Mouse (Mus musculus): ENCODE measurements around the gene Tmem208. TPM values are rescaled to one million over a fixed set of nuclear protein-coding genes. Genes with fewer than 3 reads are reported as not detected.
"Not testable (repeated sequence)": the region's sequence is repeated elsewhere in the genome, so short reads cannot be mapped to it uniquely, and the experiment has no call there.

Tmem208 gene
- polyA plus RNA-seq (2012; rRNA removed): 74.9 and 103 TPM in 2 replicates

DNA sequence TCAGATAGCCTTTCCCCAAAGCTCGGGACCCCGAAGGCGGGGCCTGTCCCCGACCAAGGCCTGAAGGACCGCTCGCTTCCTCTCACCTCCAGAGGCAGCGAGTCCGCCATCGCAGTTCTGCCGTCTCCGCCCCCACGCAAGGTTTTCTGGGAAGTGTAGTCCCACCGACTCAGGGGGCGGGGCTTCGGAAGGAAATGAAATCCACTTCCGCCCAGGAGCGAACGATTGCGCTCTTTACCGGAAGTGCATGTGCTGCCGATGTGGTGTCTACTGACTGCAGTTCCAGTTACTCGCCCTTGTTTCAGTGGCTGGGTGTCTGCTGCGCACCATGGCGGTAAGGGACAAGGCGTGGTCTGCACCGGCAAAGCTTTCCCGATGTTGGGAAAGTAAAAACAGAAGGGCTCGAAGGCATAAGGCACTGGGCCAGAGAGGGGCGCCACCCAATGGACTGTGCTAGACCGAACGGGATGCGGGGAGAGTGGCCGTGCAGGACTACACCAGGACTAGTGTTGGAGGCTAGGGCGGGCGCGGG, at the start of gene Tmem208, which contains the start of gene Lrrc29:
Gene Tmem208, plus strand, starts transcription at position 214 of the 532 bp plus-strand sequence.
Gene Lrrc29, minus strand, starts transcription at position 138 of the 532 bp plus-strand sequence.
- no peak for DNase-seq (ENCODE audit: low read depth)

DNA sequence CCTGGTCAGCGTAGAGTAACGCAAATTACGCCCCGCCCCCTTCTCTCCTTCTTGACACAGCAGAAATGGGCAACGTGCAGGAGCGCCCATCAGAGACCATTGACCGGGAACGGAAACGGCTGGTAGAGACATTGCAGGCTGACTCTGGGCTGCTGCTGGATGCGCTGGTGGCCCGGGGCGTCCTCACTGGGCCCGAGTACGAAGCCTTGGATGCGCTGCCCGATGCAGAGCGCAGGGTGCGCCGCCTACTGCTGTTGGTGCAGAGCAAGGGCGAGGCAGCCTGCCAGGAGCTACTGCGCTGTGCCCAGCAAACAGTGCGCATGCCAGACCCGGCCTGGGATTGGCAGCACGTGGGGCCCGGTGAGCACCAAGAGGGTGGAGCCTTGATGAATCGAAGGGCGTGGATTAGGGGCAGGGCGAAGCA, 47.2 kb upstream of the Tmem208 start:
- no peak for DNase-seq (ENCODE audit: low read depth)

DNA sequence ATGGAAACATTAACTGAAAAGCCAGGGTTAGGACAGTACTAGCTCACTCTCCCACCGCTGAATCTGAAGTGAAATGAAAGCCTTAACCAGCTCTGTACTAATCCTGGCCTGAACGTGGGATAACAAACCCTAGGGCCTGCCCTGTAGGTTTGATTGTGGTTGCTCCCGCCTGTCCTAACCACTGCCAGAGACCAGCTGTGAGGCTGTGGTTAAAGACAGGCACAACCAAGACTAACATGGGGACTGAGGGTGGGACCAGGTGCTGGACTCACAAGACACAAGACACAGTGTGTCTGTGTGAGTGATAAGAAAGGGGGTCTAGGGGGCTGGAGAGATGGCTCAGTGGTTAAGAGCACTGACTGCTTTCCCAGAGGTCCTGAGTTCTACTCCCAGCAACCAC, 45.6 kb upstream of the Tmem208 start:
- DNase-seq (ENCODE audit: low read depth): no peak

DNA sequence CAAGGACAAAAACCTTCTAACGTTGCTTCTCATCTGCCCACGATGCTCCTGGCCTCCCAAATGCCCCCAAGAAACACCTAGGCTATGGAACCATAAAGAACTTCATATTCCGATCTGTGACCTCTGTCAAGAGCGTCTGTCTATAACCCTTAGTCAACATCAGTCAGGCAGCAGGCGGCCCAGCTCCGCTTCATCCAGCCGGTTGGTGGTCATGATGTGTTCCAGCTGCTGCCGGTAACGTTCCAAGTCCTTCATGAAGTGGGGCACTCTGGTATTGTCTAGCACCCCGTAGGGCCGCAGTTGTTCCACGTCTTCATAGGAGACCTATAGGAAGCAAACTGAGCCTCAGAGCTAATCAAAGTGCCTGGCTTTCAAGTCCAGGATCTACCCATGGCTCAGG, 44.3 kb upstream of the Tmem208 start:
- no peak for DNase-seq (ENCODE audit: low read depth)

DNA sequence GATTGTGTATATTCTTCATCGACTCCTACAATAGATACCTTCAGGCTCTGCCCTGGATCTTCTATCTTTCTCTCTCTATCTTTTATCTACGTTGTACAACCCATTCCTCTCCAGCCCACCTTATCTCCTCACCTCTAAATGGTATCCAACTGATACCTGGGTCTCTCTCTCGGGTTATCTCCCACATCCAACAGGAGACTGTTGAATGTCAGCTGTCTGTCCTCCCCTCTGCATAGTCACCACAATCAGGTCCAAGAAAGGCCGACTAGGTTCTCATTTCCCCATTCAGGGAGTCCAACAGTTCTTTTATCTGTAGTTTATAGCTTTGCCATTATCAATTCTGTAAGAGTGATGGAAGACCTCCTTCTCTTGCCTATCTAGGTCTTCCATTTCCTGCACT, 43.9 kb upstream of the Tmem208 start:
- DNase-seq (ENCODE audit: low read depth): no peak

DNA sequence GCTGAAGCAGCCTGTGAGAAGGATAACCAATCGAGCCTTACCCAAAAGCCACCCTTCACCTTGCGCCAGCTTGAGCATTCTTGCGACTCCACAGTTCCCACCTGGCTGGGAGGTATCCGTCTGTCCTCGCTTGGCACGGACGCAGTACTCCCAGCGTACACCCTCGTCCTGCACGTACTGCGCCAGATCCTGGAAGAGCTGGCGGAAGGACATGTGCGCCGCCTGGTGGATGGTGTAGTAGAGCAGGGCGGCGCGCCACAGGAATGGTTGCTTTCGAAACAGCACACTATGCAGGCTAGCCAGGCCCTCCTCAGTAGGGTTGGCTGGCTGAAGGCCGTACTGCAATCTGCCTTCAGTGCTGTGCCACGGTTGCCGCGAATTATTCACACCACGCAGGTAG, 43.1 kb upstream of the Tmem208 start:
- DNase-seq (ENCODE audit: low read depth): no peak

DNA sequence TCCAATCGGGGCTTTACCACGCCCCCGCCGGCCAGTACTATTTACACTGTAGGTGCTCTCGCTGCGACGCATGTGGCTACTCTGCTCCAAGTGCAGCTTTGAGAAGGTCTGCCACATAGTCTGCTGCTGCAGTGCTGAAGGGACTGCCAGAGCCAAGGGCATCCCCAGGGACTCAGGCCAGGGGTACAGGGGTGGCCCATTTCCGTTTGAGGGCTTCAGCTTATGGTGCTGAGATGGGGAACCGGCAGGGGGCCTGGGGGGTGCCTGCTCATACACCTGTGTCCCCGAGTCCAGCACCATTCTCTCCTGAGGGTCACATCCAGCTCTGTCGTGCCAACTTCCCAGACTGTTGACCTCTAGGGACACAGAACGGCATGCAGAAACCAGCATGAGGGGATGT, 40.6 kb upstream of the Tmem208 start:
- DNase-seq (ENCODE audit: low read depth): no peak

DNA sequence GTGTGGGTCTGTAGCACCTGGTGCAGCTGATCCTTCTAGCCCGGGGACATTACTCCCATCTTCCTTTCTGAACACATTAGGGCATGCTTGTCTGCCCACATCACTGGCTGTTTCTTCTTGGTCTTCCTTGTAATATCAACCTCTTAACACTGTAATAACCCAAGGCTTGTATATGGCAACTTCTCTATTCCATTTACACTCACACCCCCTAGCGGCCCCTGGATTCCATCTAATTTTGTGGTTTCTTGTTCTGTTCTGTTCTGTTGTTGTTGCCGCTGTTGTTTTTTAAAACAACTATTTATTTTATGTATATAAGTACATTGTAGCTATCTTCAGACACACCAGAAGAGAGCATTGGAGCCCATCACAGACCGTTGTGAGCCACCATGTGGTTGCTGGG, 39.2 kb upstream of the Tmem208 start:
- no peak for DNase-seq (ENCODE audit: low read depth)

DNA sequence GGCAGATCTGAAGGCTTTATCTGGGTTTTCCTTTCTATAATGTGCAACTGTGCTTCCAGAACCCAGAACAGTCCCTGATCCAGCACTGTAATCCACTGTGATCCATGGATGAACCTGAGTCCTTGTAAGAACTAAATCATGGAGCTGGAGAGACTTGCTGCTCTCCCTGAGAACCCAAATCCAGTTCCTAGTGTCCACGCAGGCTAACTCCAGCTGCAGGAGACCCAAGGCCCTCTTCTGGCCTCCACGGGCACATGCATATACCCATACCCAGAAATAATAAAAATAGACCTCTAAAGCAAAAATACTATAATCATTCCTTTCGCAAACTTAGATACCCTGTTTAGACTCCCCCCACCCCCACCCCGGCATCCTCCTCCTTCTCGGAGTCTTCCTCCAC, 37.9 kb upstream of the Tmem208 start:
- DNase-seq (ENCODE audit: low read depth): no peak

DNA sequence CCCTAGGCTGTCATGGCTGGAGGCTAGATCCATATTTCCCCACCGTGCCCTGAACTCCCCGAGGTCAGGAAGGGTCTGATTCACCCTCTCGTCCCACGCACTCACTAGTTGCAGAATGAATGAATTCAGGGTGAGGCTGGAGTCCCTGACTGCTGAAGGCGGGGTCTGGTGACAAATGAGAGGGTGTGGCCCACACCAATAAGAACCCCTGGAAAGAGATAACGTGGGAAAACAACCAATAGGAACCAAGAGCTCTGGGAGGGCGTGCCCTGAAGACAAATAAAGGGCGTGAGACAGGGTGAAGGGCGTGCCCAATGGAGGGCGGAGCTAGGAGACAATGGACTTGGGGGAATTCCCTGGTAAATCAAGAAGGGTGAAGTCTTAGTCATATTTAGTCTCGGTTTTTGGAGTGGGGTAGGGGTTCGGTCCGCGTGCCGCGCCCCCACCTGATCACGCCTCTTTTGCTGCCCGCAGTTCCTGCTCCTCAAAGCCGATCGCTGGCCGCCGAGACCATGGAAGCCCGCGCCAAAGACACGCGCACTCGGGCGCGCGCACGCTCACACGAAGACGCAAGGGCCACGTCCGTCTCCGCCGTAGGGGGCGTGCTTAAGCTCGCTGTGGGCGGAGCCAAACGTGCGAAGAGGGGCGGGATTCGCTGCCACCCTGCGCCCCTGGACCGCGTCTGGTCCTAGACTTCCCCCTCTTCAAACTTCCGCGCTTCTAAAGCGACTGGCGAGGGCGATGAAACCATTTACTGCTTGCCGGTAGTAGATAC, 37.0 kb upstream of the Tmem208 start:
- DNase-seq (ENCODE audit: low read depth): no peak

DNA sequence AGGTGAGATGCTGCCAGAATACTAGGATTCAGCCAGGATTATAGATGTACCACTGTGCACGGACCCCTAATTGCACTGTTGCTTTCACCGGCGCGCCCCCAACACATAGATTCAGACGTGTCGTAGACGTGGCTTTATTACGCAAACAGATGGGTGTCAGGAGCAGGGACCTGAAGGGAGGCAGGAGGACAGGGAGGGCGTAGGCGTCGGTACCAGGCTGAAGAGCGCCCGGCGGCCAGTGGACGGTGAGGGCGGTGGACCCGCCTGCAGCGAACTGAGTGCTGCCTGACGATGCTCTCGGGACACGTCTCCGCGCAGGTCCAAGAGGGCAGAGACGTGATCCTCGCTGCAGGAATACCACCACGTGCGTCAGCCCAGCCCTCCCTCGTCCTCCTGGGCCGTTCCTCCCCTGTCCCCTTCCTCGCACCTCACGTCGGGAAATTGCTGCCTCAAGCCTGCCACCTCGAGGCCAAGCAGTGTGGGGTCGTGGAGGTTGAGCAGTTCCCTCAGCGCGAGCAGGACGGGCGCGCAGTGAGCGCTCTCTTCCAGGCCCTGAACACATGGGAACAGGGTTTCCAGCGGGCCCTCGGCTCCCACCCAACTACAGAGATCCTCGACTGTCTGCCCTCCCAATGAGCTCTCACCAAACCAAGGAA, 36.2 kb upstream of the Tmem208 start, which contains the start of gene 4931428F04Rik:
Gene 4931428F04Rik, minus strand, starts transcription at position 60 of the 656 bp plus-strand sequence.
- DNase-seq (ENCODE audit: low read depth): no peak

DNA sequence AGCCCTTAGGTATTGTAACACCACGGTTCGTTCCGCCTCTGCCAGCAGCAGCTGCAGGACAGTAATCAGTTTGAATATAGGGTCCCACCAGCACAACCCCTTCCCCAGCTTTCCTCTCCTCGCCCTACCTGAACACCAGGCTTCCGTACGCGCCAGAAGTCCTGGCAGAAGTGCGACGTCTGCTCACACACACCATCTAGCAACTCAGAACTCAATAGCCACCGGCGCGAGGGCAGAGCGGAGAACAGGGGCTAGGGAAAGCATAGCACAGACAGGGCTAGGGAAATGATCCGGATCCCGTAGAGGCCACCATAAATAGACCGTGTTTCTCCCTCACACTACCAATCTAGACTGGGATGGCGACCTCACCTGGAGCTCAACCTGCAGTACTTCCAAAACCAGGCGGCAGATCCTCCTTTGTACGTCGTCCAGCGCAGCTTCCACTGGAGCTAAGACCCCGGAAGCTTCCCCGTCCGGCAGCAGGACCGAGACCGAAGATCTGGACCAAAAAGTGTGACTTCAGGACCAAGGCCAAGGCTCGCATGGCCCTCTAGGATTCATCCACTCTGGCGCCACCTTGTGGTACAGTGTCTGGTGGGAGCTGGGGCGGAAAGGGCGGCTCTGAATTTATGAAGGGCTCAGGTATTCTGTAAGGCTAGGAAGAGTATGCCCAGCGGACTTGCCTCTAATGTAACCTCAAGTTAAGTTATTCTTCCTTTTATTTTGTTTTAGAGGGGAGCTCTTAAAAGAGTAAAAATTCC, 35.4 kb upstream of the Tmem208 start:
- DNase-seq (ENCODE audit: low read depth): no peak

DNA sequence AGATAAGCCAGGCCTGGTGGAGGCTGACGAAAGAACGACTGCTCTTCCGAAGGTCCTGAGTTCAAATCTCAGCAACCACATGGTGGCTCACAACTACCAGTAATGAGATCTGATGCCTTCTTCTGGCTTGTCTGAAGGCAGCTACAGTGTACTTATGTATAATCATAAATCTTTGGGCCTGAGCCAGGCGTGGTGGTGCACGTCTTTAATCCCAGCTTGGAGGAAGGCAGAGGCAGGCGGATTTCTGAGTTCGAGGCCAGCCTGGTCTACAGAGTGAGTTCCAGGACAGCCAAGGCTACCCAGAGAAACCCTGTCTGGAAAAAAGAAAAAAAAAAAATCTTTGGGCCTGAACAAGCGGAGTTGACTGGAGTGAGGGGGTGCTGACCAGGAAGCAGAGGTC, 34.8 kb upstream of the Tmem208 start:
- DNase-seq (ENCODE audit: low read depth): not testable (repeated sequence)

DNA sequence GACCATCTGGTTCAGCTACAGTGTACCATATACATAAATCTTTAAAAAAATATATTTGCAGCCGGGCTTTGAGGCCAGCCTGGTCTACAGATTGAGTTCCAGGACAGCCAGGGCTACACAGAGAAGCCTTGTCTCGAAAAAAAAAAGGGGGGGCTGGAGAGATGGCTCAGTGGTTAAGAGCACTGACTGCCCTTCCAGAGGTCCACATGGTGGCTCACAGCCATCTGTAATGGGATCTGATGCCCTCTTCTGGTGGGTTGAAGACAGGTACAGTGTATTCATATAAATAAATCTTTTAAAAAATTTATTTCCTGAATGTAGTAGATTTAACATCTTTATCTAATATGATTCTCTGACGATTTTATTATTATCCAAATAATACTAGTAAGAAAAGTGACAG, 34.4 kb upstream of the Tmem208 start:
- DNase-seq (ENCODE audit: low read depth): not testable (repeated sequence)

DNA sequence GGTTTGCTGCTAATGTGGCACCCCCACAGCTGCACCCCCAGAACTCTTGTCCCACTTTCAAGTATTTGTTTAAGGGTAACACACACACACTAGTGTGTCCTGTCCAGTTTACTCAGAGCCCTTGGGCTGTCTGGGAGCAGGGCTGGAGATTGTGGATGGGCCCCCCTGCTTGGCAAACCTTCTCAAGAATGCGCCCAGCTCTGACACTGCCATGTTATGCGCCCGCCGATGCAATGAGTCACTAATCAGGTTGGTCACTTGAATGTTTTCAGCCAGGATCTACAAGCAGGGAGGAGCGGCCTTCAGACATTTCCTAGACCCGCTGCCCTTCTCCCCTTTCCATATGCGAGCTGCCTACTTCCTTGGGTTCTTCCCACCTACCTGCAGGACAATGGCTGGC, 33.7 kb upstream of the Tmem208 start:
- no peak for DNase-seq (ENCODE audit: low read depth)

DNA sequence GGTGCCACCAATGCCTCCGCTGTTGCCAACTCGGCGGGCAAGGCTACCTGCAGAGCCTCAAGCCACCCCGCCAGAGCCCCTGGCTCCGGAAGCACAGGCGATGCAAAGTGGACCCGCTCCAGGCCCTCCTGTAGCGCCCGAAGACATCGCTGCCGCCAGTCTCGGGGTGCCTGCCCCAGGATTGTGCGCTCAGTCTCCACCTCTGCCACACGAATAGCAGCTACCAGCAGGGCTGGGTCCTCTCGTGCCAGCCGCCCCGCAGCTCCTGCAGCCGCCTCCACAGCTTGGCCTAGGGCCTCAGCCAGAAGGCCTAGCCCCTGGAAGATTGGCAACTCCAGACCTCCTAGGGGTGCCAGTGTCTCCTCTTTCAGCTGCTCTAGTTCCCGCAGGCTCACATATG, 32.7 kb upstream of the Tmem208 start:
- no peak for DNase-seq (ENCODE audit: low read depth)

DNA sequence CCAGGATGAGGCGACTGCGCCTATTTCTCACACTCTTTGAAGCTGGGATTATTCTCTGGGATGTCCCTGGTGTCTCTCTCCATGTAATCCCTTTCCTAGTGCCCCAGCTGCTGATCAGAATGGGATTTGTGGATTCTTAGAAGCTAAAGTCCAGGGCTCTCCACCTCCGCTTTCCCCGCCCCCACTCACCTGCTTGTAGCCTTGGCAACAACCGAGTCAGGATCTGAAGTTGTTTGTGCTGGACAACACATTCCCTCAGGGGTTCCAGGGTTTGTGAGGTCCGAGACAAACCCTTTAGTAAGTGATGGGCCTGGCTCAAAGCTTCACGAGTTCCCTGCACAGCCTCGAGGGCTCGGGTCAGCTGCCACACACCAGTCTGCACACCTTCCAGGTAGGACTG, 31.4 kb upstream of the Tmem208 start:
- no peak for DNase-seq (ENCODE audit: low read depth)

DNA sequence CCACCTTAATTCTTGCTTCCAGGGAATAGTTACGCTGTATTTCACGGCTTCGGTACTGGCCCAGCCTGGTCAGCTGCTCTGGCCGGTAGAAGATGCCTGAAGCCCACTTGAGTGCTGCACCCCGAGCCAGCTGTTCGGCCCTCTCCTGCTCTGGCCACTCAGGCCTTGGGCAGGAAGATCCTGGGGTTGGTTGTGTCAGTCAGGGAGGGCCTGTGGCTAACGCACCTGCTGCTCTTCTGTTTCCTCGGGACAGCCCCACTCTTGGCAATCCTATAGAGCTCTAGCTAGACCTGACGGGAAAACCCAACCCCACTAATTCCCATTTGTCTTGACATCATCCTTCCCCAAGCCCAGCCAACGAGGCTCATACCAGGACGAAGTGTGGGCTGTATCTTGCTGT, 30.9 kb upstream of the Tmem208 start:
- DNase-seq (ENCODE audit: low read depth): no peak

DNA sequence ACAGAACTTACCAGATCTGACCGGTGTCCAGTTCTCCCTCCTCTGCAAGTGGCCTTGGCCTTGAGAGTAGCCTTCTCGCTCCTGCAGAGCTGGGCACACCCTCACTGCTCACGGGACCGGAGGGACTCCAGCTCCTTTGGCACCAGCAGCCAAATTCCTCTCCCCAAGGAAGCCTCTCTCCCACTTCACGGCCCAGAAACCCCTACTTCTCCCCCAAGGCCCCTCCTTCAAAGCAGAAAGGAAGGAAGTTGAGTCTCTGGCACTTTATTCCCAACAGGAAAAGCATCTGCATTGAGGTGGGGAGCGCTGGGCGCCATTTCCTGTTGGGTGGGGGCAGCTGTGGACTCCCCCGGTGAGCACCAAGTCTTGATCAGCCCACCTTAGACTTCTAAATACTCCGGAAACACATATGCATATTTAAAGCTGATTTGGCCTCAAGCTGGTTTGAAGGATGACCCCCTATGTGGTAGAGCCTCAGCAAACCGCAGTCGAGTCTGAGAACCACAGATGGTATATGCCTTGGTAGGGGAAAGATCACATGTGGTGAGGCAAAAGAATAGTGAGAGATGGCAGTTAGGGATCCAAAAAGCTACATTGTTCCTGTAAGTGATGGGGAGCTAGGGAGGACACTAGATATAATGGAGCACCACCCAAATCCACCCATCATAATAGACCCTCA, 30.1 kb upstream of the Tmem208 start, which contains the start of gene Exoc3l:
Gene Exoc3l, minus strand, starts transcription at position 207 of the 679 bp plus-strand sequence.
- no peak for DNase-seq (ENCODE audit: low read depth)

DNA sequence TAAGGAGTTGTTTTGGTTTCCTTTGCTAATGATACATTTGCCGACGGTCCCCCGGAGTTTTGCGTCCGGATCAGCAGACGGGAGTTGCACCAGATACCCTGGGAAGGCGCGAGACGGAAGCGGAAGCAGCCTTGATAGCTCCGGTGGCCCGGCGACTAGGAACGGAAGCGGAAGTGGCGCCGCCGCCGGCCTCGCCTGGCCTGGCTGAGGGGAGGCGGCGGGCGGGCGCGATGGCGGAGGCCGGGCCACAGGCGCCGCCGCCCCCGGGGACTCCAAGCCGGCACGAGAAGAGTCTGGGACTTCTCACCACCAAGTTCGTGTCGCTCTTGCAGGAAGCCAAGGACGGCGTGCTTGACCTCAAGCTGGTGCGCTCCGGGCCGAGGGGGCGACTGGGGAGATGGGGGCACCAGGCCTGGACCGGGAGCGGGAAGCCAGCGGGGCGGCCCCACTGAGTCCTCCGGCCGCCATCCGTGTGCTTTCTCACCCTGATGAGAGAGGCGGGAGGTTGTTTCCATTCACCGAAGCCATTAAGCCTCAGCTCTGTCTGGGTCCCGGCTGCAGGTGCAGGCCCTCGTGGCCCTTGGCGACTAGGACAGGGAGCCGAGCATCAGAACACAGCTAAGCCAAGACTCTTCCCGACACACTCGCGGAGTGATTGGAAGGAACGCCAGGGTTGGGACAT, 28.5 kb upstream of the Tmem208 start, which contains the start of gene E2f4:
Gene E2f4, plus strand, starts transcription at position 153 of the 682 bp plus-strand sequence.
- no peak for DNase-seq (ENCODE audit: low read depth)
